Mouse (Mus musculus): ENCODE data around the gene Krtap5-4. TPM values are rescaled to one million over a fixed set of nuclear protein-coding genes. Genes with fewer than 3 reads are reported as not detected.

Krtap5-4 gene
- polyA plus RNA-seq (2014; fragmentation: Illumina TruSeq; extraction: RNeasy Lipid Tissue Mini Kit (QIAGEN cat#74804); ENCODE audit: low read depth, low replicate concordance) = not detected

DNA sequence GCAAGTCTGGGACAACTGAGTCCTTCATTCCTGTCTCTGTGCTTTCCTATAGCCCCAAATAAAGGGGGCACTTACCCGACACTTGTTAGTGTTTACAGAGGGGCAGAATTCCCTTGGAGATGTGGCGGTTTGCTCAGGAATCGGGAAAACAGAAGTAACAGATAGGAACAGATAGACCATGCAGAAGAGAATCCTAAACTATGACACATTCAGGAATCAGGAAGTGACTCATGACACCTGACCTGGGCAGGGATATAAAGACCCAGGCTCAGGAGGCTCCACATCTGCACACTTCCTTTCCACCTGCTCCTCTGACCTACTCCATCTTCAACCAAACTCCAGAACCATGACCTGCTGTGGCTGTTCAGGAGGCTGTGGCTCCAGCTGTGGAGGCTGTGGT lies at the start of gene Krtap5-4:
Gene Krtap5-4 (plus strand): TSS at position 301 of the 400 bp plus-strand sequence.

GRCm38 (mm10) chr7:142258254-142258653 lies 45.1 kb upstream of the Krtap5-4 start, which contains the start of gene Gm2431:
TSS of gene Gm2431 (minus strand) at chr7:142258354.

GRCm38 (mm10) chr7:142274263-142274662 lies 29.1 kb upstream of the Krtap5-4 start, which contains the start of gene Gm4559:
TSS of gene Gm4559 (minus strand) at chr7:142274363.

GRCm38 (mm10) chr7:142297018-142297417 lies 6.3 kb upstream of the Krtap5-4 start, which contains the start of gene Krtap5-1:
TSS of gene Krtap5-1 (minus strand) at chr7:142297118.

Other genes with a start within 250 kb of the Krtap5-4 start
- gene Mob2, start 242.5 kb upstream of the Krtap5-4 start, polyA plus RNA-seq (2014; fragmentation: Illumina TruSeq; extraction: RNeasy Lipid Tissue Mini Kit (QIAGEN cat#74804); ENCODE audit: low read depth, low replicate concordance) = 47.0 TPM
- 26.2 TPM for gene Dusp8, start 207.7 kb upstream of the Krtap5-4 start, polyA plus RNA-seq (2014; fragmentation: Illumina TruSeq; extraction: RNeasy Lipid Tissue Mini Kit (QIAGEN cat#74804); ENCODE audit: low read depth, low replicate concordance)
- not detected for gene Gm45618, start 182.8 kb upstream of the Krtap5-4 start, polyA plus RNA-seq (2014; fragmentation: Illumina TruSeq; extraction: RNeasy Lipid Tissue Mini Kit (QIAGEN cat#74804); ENCODE audit: low read depth, low replicate concordance)
- gene Gm39115, start 167.5 kb upstream of the Krtap5-4 start, polyA plus RNA-seq (2014; fragmentation: Illumina TruSeq; extraction: RNeasy Lipid Tissue Mini Kit (QIAGEN cat#74804); ENCODE audit: low read depth, low replicate concordance) = not detected
- gene Gm45337, start 158.9 kb upstream of the Krtap5-4 start, polyA plus RNA-seq (2014; fragmentation: Illumina TruSeq; extraction: RNeasy Lipid Tissue Mini Kit (QIAGEN cat#74804); ENCODE audit: low read depth, low replicate concordance) = not detected
- not detected for gene Gm29735, start 146.4 kb upstream of the Krtap5-4 start, polyA plus RNA-seq (2014; fragmentation: Illumina TruSeq; extraction: RNeasy Lipid Tissue Mini Kit (QIAGEN cat#74804); ENCODE audit: low read depth, low replicate concordance)
- not detected for gene Gm4553, start 137.8 kb upstream of the Krtap5-4 start, polyA plus RNA-seq (2014; fragmentation: Illumina TruSeq; extraction: RNeasy Lipid Tissue Mini Kit (QIAGEN cat#74804); ENCODE audit: low read depth, low replicate concordance)
- not detected for gene Krtap5-2, start 127.5 kb upstream of the Krtap5-4 start, polyA plus RNA-seq (2014; fragmentation: Illumina TruSeq; extraction: RNeasy Lipid Tissue Mini Kit (QIAGEN cat#74804); ENCODE audit: low read depth, low replicate concordance)
- gene Gm10153, start 113.2 kb upstream of the Krtap5-4 start, polyA plus RNA-seq (2014; fragmentation: Illumina TruSeq; extraction: RNeasy Lipid Tissue Mini Kit (QIAGEN cat#74804); ENCODE audit: low read depth, low replicate concordance) = not detected
- gene Krtap5-3, start 102.2 kb upstream of the Krtap5-4 start, polyA plus RNA-seq (2014; fragmentation: Illumina TruSeq; extraction: RNeasy Lipid Tissue Mini Kit (QIAGEN cat#74804); ENCODE audit: low read depth, low replicate concordance) = not detected
- gene Gm7579, start 91.7 kb upstream of the Krtap5-4 start, polyA plus RNA-seq (2014; fragmentation: Illumina TruSeq; extraction: RNeasy Lipid Tissue Mini Kit (QIAGEN cat#74804); ENCODE audit: low read depth, low replicate concordance) = not detected
- gene Krtap5-5, start 73.6 kb upstream of the Krtap5-4 start, polyA plus RNA-seq (2014; fragmentation: Illumina TruSeq; extraction: RNeasy Lipid Tissue Mini Kit (QIAGEN cat#74804); ENCODE audit: low read depth, low replicate concordance) = not detected
- gene Gm40460, start 62.5 kb upstream of the Krtap5-4 start, polyA plus RNA-seq (2014; fragmentation: Illumina TruSeq; extraction: RNeasy Lipid Tissue Mini Kit (QIAGEN cat#74804); ENCODE audit: low read depth, low replicate concordance) = not detected
- gene Gm2431, start 45.2 kb upstream of the Krtap5-4 start, polyA plus RNA-seq (2014; fragmentation: Illumina TruSeq; extraction: RNeasy Lipid Tissue Mini Kit (QIAGEN cat#74804); ENCODE audit: low read depth, low replicate concordance) = not detected
- not detected for gene Gm4559, start 29.2 kb upstream of the Krtap5-4 start, polyA plus RNA-seq (2014; fragmentation: Illumina TruSeq; extraction: RNeasy Lipid Tissue Mini Kit (QIAGEN cat#74804); ENCODE audit: low read depth, low replicate concordance)
- not detected for gene Krtap5-1, start 6.4 kb upstream of the Krtap5-4 start, polyA plus RNA-seq (2014; fragmentation: Illumina TruSeq; extraction: RNeasy Lipid Tissue Mini Kit (QIAGEN cat#74804); ENCODE audit: low read depth, low replicate concordance)
- 2.7 TPM for gene Ifitm10, start 70.2 kb downstream of the Krtap5-4 start, polyA plus RNA-seq (2014; fragmentation: Illumina TruSeq; extraction: RNeasy Lipid Tissue Mini Kit (QIAGEN cat#74804); ENCODE audit: low read depth, low replicate concordance)
- not detected for gene Gm49369, start 79.1 kb downstream of the Krtap5-4 start, polyA plus RNA-seq (2014; fragmentation: Illumina TruSeq; extraction: RNeasy Lipid Tissue Mini Kit (QIAGEN cat#74804); ENCODE audit: low read depth, low replicate concordance)
- 1,183 TPM for gene Ctsd, start 84.5 kb downstream of the Krtap5-4 start, polyA plus RNA-seq (2014; fragmentation: Illumina TruSeq; extraction: RNeasy Lipid Tissue Mini Kit (QIAGEN cat#74804); ENCODE audit: low read depth, low replicate concordance)
- not detected for gene Syt8, start 131.3 kb downstream of the Krtap5-4 start, polyA plus RNA-seq (2014; fragmentation: Illumina TruSeq; extraction: RNeasy Lipid Tissue Mini Kit (QIAGEN cat#74804); ENCODE audit: low read depth, low replicate concordance)
- 8.8 TPM for gene Tnni2, start 138.3 kb downstream of the Krtap5-4 start, polyA plus RNA-seq (2014; fragmentation: Illumina TruSeq; extraction: RNeasy Lipid Tissue Mini Kit (QIAGEN cat#74804); ENCODE audit: low read depth, low replicate concordance)
- gene Lsp1, start 157.3 kb downstream of the Krtap5-4 start, polyA plus RNA-seq (2014; fragmentation: Illumina TruSeq; extraction: RNeasy Lipid Tissue Mini Kit (QIAGEN cat#74804); ENCODE audit: low read depth, low replicate concordance) = 88.0 TPM
- 0.97 TPM for gene Tnnt3, start 195.3 kb downstream of the Krtap5-4 start, polyA plus RNA-seq (2014; fragmentation: Illumina TruSeq; extraction: RNeasy Lipid Tissue Mini Kit (QIAGEN cat#74804); ENCODE audit: low read depth, low replicate concordance)
- gene Mrpl23, start 229.1 kb downstream of the Krtap5-4 start, polyA plus RNA-seq (2014; fragmentation: Illumina TruSeq; extraction: RNeasy Lipid Tissue Mini Kit (QIAGEN cat#74804); ENCODE audit: low read depth, low replicate concordance) = 94.6 TPM